In the genomic region with DNA sequence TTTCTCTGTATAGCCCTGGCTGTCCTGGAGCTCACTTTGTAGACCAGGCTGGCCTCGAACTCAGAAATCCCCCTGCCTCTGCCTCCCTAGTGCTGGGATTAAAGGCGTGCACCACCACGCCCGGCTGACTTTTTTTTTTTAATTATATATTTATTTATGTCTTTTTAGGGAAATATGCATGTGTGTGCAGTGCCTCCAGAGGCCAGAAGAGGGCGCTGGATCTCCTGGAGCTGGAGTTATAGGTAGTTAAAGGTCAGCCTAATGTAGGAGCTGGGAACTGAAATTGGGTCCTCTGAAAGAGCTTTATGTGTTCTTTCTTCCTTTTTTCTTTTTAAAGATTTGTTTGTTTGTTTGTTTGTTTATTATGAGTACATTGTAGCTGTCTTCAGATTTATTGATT, we compare ENCODE assay signal across 7 mouse cellular contexts. TPM values are rescaled to one million over a fixed set of nuclear protein-coding genes. Genes with fewer than 3 reads are reported as not detected.
A peak's percentile ranks its signal among the peaks of the same experiment; 100 is the strongest.
DNase-seq lines count a peak whose midpoint lies in the region; ATAC-seq and TF ChIP-seq lines count a peak whose summit lies in the region.
"Not testable (repeated sequence)": the region's sequence is repeated elsewhere in the genome, so short reads cannot be mapped to it uniquely, and the experiment has no call there.

No protein-coding gene starts in this region.

- H3K27me3 ChIP-seq in MEL (ENCODE audit: control insufficient read depth in 1 of 2, insufficient read depth in 2 of 2, low read length in 2 of 2); hindbrain, postnatal 0 days (ENCODE audit: insufficient read depth, low read length); testis, adult 2 months (ENCODE audit: control insufficient read depth, insufficient read depth, low read length): not testable (repeated sequence)

- 82% methylated on average over 5 of the region's 5 CpGs for WGBS in hindbrain, postnatal 0 days

- not testable (repeated sequence) for H3K4me3 ChIP-seq in MEL (ENCODE audit: control insufficient read depth in 1 of 2, insufficient read depth in 1 of 2, low read depth in 2 of 2, low read length in 2 of 2); hindbrain, postnatal 0 days (ENCODE audit: low read length); testis, adult 2 months (ENCODE audit: control insufficient read depth, low read depth, low read length)

- not testable (repeated sequence) for H3K36me3 ChIP-seq in MEL (ENCODE audit: control insufficient read depth in 1 of 2, insufficient read depth in 2 of 2, low read length in 2 of 2); hindbrain, postnatal 0 days (ENCODE audit: insufficient read depth, low read length); testis, adult 2 months (ENCODE audit: control insufficient read depth, insufficient read depth, low read length)

- H3K9ac ChIP-seq in MEL (ENCODE audit: control insufficient read depth, low read depth, low read length, poor library complexity, severe bottlenecking); hindbrain, postnatal 0 days (replicated peaks; ENCODE audit: low read length): not testable (repeated sequence)

- TF ChIP-seq POLR2A in MEL (IDR thresholded peaks at IDR 0.05; ENCODE audit: control insufficient read depth in 1 of 2, insufficient read depth in 1 of 2, low read depth in 1 of 2, low read length in 2 of 2, poor library complexity in 1 of 2); brain, embryonic 14.5 days (IDR thresholded peaks at IDR 0.05; ENCODE audit: borderline replicate concordance, extremely low read depth, insufficient read depth, insufficient read length, poor library complexity, severe bottlenecking); testis, adult 2 months (IDR thresholded peaks at IDR 0.05; ENCODE audit: control insufficient read depth, low read depth, low read length): not testable (repeated sequence)

- TF ChIP-seq RAD21 in MEL (IDR thresholded peaks at IDR 0.05; ENCODE audit: low read depth, low read length), result peak; percentile 17

- not testable (repeated sequence) for H3K4me2 ChIP-seq in hindbrain, postnatal 0 days (ENCODE audit: low read depth, low read length)

- H3K4me1 ChIP-seq in MEL (ENCODE audit: control insufficient read depth in 1 of 2, insufficient read depth in 2 of 2, low read length in 2 of 2); hindbrain, postnatal 0 days (ENCODE audit: insufficient read depth, low read length); testis, adult 2 months (ENCODE audit: control insufficient read depth, insufficient read depth, low read length): not testable (repeated sequence)

- peak; percentile 47 to 68 (median 65) for TF ChIP-seq CTCF in MEL (IDR thresholded peaks at IDR 0.05 in 2 of 3, conservative IDR thresholded peaks at IDR 0.05 in 1 of 3; ENCODE audit: control insufficient read depth in 1 of 3, insufficient read depth in 1 of 3, low read depth in 2 of 3, low read length in 3 of 3, poor library complexity in 1 of 3, severe bottlenecking in 1 of 3)
- peak; percentile 25; the same call in 1 of the 2 replicates for TF ChIP-seq CTCF in brain, embryonic 14.5 days (IDR thresholded peaks at IDR 0.05; ENCODE audit: borderline replicate concordance, extremely low read depth, insufficient read depth, insufficient read length)
- peak; percentile 30 for TF ChIP-seq CTCF in hindbrain, postnatal 0 days (IDR thresholded peaks at IDR 0.05; ENCODE audit: low read depth)
- peak; percentile 58; the same call in 1 of the 2 replicates for TF ChIP-seq CTCF in testis, adult 2 months (IDR thresholded peaks at IDR 0.05; ENCODE audit: control insufficient read depth, insufficient read depth, insufficient replicate concordance, low read depth, low read length)

- H3K27ac ChIP-seq in MEL (ENCODE audit: control insufficient read depth, low read depth, low read length); hindbrain, postnatal 0 days; testis, adult 2 months (ENCODE audit: control insufficient read depth, insufficient read depth, low read depth, low read length): not testable (repeated sequence)

- DNase-seq in CD4-positive helper T cell, adult 2 months (ENCODE audit: low read depth, low spot score), result peak; percentile 47
- DNase-seq in MEL (ENCODE audit: low read depth, low spot score), result peak; percentile 77
- not testable (repeated sequence) for DNase-seq in brain, embryonic 14.5 days (ENCODE audit: low read depth); hindbrain, postnatal 0 days (ENCODE audit: low spot score)
- peak; percentile 24 for DNase-seq in liver
- peak; percentile 28 for DNase-seq in mesoderm, embryonic 11.5 days (ENCODE audit: low read depth, low spot score)

- TF ChIP-seq EP300 in MEL (IDR thresholded peaks at IDR 0.05; ENCODE audit: low read depth in 1 of 2, low read length in 2 of 2), result not testable (repeated sequence)

- ATAC-seq in hindbrain, postnatal 0 days, result not testable (repeated sequence)

- H3K9me3 ChIP-seq in MEL (replicated peaks; ENCODE audit: insufficient read depth, low read length); hindbrain, postnatal 0 days (ENCODE audit: low read length): not testable (repeated sequence)

- not testable (repeated sequence) for H3K79me2 ChIP-seq in MEL (ENCODE audit: control insufficient read depth, insufficient read depth, low read length, poor library complexity)

TF ChIP-seq in MEL, 35 proteins besides CTCF, POLR2A, EP300 and RAD21:
- TF ChIP-seq ZNF384 (IDR thresholded peaks at IDR 0.05; ENCODE audit: low read depth, low read length) (peak; percentile 67; the same call in 1 of the 2 replicates), SIN3A (IDR thresholded peaks at IDR 0.05; ENCODE audit: low read length) (0 out of 2 replicates have a peak, but pooled peaks have one; percentile 21)

RNA-seq across cellular contexts. Expression of a gene that starts 25.2 kb away (rescaled TPM):
- 37.9 and 41.3 TPM in 2 replicates for total RNA-seq in MEL (2012; rRNA removed)
- polyA plus RNA-seq in MEL (2012; ENCODE audit: insufficient read depth in 1 of 2, insufficient read length in 2 of 2, low read depth in 1 of 2, low replicate concordance in 2 of 2, missing spikeins in 1 of 2), result 10 to 100 TPM in 1 of 2 experiments, not detected in 1; 37.6 TPM
- polyA plus RNA-seq in brain, embryonic 14.5 days (2012; rRNA removed), result 44.4 and 45.4 TPM in 2 replicates
- 40.9 and 41.8 TPM in 2 replicates for total RNA-seq in hindbrain, postnatal 0 days (2014; rRNA removed)
- 30.8 and 32.2 TPM in 2 replicates for polyA plus RNA-seq in hindbrain, postnatal 0 days (2015; fragmentation: Nextera tagmentation; extraction: Ambion mirVana)
- 20.8 and 22.0 TPM in 2 replicates for polyA plus RNA-seq in testis, adult 2 months (2012; rRNA removed)

RNA-seq across cellular contexts. Expression of a gene that starts 36.7 kb away (rescaled TPM):
- 58.1 and 59.7 TPM in 2 replicates for total RNA-seq in MEL (2012; rRNA removed)
- 10 to 100 TPM in 1 of 2 experiments, not detected in 1; 65.4 TPM for polyA plus RNA-seq in MEL (2012; ENCODE audit: insufficient read depth in 1 of 2, insufficient read length in 2 of 2, low read depth in 1 of 2, low replicate concordance in 2 of 2, missing spikeins in 1 of 2)
- polyA plus RNA-seq in brain, embryonic 14.5 days (2012; rRNA removed), result 57.6 and 75.1 TPM in 2 replicates
- 51.6 and 57.3 TPM in 2 replicates for total RNA-seq in hindbrain, postnatal 0 days (2014; rRNA removed)
- 2.0 and 2.7 TPM in 2 replicates for polyA plus RNA-seq in hindbrain, postnatal 0 days (2015; fragmentation: Nextera tagmentation; extraction: Ambion mirVana)
- polyA plus RNA-seq in testis, adult 2 months (2012; rRNA removed), result 21.6 and 21.8 TPM in 2 replicates
